ENCODE assay signal across 8 mouse cellular contexts in genomic region chr2:152081641-152082448, GRCm38 (mm10). TPM values are rescaled to one million over a fixed set of nuclear protein-coding genes. Genes with fewer than 3 reads are reported as not detected.
DNase-seq lines count a peak whose midpoint lies in the region; ATAC-seq and TF ChIP-seq lines count a peak whose summit lies in the region.

No protein-coding gene starts in this region.

- in situ Hi-C loops in CH12.LX (cut with MboI; ENCODE audit: low pct_ligation_motif_present, low pct_unique_long_range_greater_than_20kb, low sequenced_read_pairs) = no loop called here

- TF ChIP-seq EP300 in CH12.LX (IDR thresholded peaks at IDR 0.05; ENCODE audit: low read length) = no peak

- H3K27ac ChIP-seq in CH12.LX (ENCODE audit: insufficient read depth, low read depth) = no peak overlapping the region
- no peak overlapping the region for H3K27ac ChIP-seq in heart, embryonic 15.5 days
- H3K27ac ChIP-seq in kidney, postnatal 0 days = no peak overlapping the region
- H3K27ac ChIP-seq in lung, embryonic 14.5 days (ENCODE audit: low read depth) = no peak overlapping the region
- peak overlapping the region; percentile 76 for H3K27ac ChIP-seq in olfactory bulb, adult 2 months (ENCODE audit: insufficient read depth, low read depth, low read length)

- dilution Hi-C loops in CH12.LX (cut with MboI; ENCODE audit: extremely low pct_ligation_motif_present, extremely low pct_unique_long_range_greater_than_20kb, low sequenced_read_pairs) = no loop called here

- peaks cover 94% of the 10 kb centered on the region for H3K27me3 ChIP-seq in CH12.LX (replicated peaks)
- peaks cover 86% of the 10 kb centered on the region for H3K27me3 ChIP-seq in heart, embryonic 15.5 days
- H3K27me3 ChIP-seq in kidney, postnatal 0 days (ENCODE audit: insufficient read depth, low read length) = peaks cover 47% of the 10 kb centered on the region
- peaks cover 55% of the 10 kb centered on the region for H3K27me3 ChIP-seq in lung, embryonic 14.5 days (ENCODE audit: insufficient read depth, low read length)

- TF ChIP-seq RAD21 in CH12.LX (IDR thresholded peaks at IDR 0.05; ENCODE audit: low read depth, low read length) = no peak

- TF ChIP-seq CTCF in CH12.LX (conservative IDR thresholded peaks at IDR 0.05 in 1 of 2, IDR thresholded peaks at IDR 0.05 in 1 of 2; ENCODE audit: low read depth in 2 of 2, low read length in 2 of 2) = no peak
- TF ChIP-seq CTCF in kidney, postnatal 0 days (IDR thresholded peaks at IDR 0.05; ENCODE audit: low read depth) = no peak
- no peak for TF ChIP-seq CTCF in lung, embryonic 14.5 days (IDR thresholded peaks at IDR 0.05; ENCODE audit: low read depth)
- no peak; the same call in 1 of the 2 replicates for TF ChIP-seq CTCF in olfactory bulb, adult 2 months (IDR thresholded peaks at IDR 0.05; ENCODE audit: insufficient read depth, low read depth, low read length)

- ATAC-seq in erythroid progenitor cell, adult 5-6 weeks (replicated peaks; ENCODE audit: low FRiP score, poor library complexity, severe bottlenecking) = 0 out of 2 replicates have a peak, but pooled peaks have one; percentile 9
- ATAC-seq in heart, embryonic 15.5 days (replicated peaks; ENCODE audit: insufficient number of reproducible peaks, insufficient read depth, low FRiP score, low read depth) = peak; percentile 75
- peak; percentile 90 for ATAC-seq in kidney, postnatal 0 days (replicated peaks; ENCODE audit: low FRiP score, low read depth)
- ATAC-seq in lung, embryonic 14.5 days (ENCODE audit: insufficient read depth) = peak; percentile 93

- H3K4me2 ChIP-seq in CH12.LX (ENCODE audit: insufficient read depth, low read depth, poor library complexity, severe bottlenecking) = peak overlapping the region; percentile 94
- peak overlapping the region; percentile 70 for H3K4me2 ChIP-seq in heart, embryonic 15.5 days
- peak overlapping the region; percentile 56 for H3K4me2 ChIP-seq in kidney, postnatal 0 days (ENCODE audit: low read length)
- peak overlapping the region; percentile 59 for H3K4me2 ChIP-seq in lung, embryonic 14.5 days

- DNase-seq in CH12.LX (ENCODE audit: extremely low read depth) = peak; percentile 20
- peak; percentile 76 for DNase-seq in brain, adult 2 months (ENCODE audit: low read depth, low spot score)
- peak; percentile 88 for DNase-seq in kidney, postnatal 0 days (ENCODE audit: low spot score)
- DNase-seq in lung, embryonic 14.5 days = peak; percentile 91
- peak; percentile 75 for DNase-seq in thymus, postnatal 0 days (ENCODE audit: low spot score)

- H3K36me3 ChIP-seq in CH12.LX (replicated peaks in 1 of 2; ENCODE audit: control insufficient read depth in 1 of 2, insufficient read depth in 1 of 2, low read length in 1 of 2) = no peaks in the 10 kb centered on the region
- no peaks in the 10 kb centered on the region for H3K36me3 ChIP-seq in heart, embryonic 15.5 days
- H3K36me3 ChIP-seq in kidney, postnatal 0 days (ENCODE audit: insufficient read depth, low read length) = no peaks in the 10 kb centered on the region
- no peaks in the 10 kb centered on the region for H3K36me3 ChIP-seq in lung, embryonic 14.5 days (ENCODE audit: insufficient read depth)

- H3K9ac ChIP-seq in CH12.LX (ENCODE audit: insufficient read depth, low read depth) = no peak overlapping the region
- H3K9ac ChIP-seq in heart, embryonic 15.5 days = no peak overlapping the region
- no peak overlapping the region for H3K9ac ChIP-seq in kidney, postnatal 0 days (ENCODE audit: low read depth, low read length)
- H3K9ac ChIP-seq in lung, embryonic 14.5 days = no peak overlapping the region

- TF ChIP-seq POLR2A in CH12.LX (IDR thresholded peaks at IDR 0.05; ENCODE audit: low read depth, low read length) = no peak
- peak; percentile 39; the same call in 1 of the 2 replicates for TF ChIP-seq POLR2A in olfactory bulb, adult 2 months (IDR thresholded peaks at IDR 0.05; ENCODE audit: insufficient read depth, low read depth, low read length)

- H3K9me3 ChIP-seq in CH12.LX (replicated peaks; ENCODE audit: low read length) = no peaks in the 10 kb centered on the region
- H3K9me3 ChIP-seq in heart, embryonic 15.5 days (replicated peaks) = no peaks in the 10 kb centered on the region
- no peaks in the 10 kb centered on the region for H3K9me3 ChIP-seq in kidney, postnatal 0 days (replicated peaks; ENCODE audit: low read length)
- H3K9me3 ChIP-seq in lung, embryonic 14.5 days (ENCODE audit: low read depth, low read length) = no peaks in the 10 kb centered on the region

- peaks cover 5 to 13% of the 10 kb centered on the region in 2 experiments; a peak in 3 of 4 replicates for H3K4me1 ChIP-seq in CH12.LX (ENCODE audit: control insufficient read depth in 1 of 2, insufficient read depth in 2 of 2)
- peaks cover 20% of the 10 kb centered on the region for H3K4me1 ChIP-seq in heart, embryonic 15.5 days (replicated peaks)
- H3K4me1 ChIP-seq in kidney, postnatal 0 days (replicated peaks; ENCODE audit: insufficient read depth, low read length) = peaks cover 3% of the 10 kb centered on the region; the same call in 1 of the 2 replicates
- H3K4me1 ChIP-seq in lung, embryonic 14.5 days (ENCODE audit: insufficient read depth) = no peaks in the 10 kb centered on the region
- peaks cover 41% of the 10 kb centered on the region for H3K4me1 ChIP-seq in olfactory bulb, adult 2 months (ENCODE audit: control insufficient read depth, insufficient read depth, low read length)

- H3K4me3 ChIP-seq in CH12.LX (replicated peaks in 1 of 3; ENCODE audit: low read depth in 2 of 3, low read length in 2 of 3, poor library complexity in 1 of 3) = no peak overlapping the region
- peak overlapping the region; percentile 42 for H3K4me3 ChIP-seq in heart, embryonic 15.5 days
- H3K4me3 ChIP-seq in kidney, postnatal 0 days (replicated peaks; ENCODE audit: low read depth, low read length) = peak overlapping the region; percentile 21; the same call in 1 of the 2 replicates
- peak overlapping the region; percentile 16; the same call in 1 of the 2 replicates for H3K4me3 ChIP-seq in lung, embryonic 14.5 days (ENCODE audit: low read depth, low read length)
- peak overlapping the region; percentile 77 for H3K4me3 ChIP-seq in olfactory bulb, adult 2 months (ENCODE audit: insufficient read depth, low read depth, low read length)

- H3K79me2 ChIP-seq in CH12.LX (replicated peaks; ENCODE audit: control insufficient read depth, extremely low read depth, insufficient read depth, poor library complexity, severe bottlenecking) = no peaks in the 10 kb centered on the region

- WGBS in heart, embryonic 15.5 days = under 1% methylated on average over 81 of the region's 81 CpGs
- WGBS in kidney, postnatal 0 days = 1% methylated on average over 64 of the region's 81 CpGs
- under 1% methylated on average over 81 of the region's 81 CpGs for WGBS in lung, embryonic 14.5 days
- 4% methylated on average over 81 of the region's 81 CpGs for WGBS in olfactory bulb, adult 2 months

TF ChIP-seq in CH12.LX, 34 proteins besides CTCF, POLR2A, EP300 and RAD21:
- TF ChIP-seq ZMIZ1 (IDR thresholded peaks at IDR 0.05; ENCODE audit: low read depth, low read length) (no peak), UBTF (IDR thresholded peaks at IDR 0.05; ENCODE audit: low read depth, low read length) (peak; percentile 93), MXI1 (IDR thresholded peaks at IDR 0.05; ENCODE audit: low read depth, low read length) (peak; percentile 58; the same call in 1 of the 2 replicates)

RNA-seq across cellular contexts. Expression of gene Scrt2, which starts 0.5 kb away (rescaled TPM):
- total RNA-seq in CH12.LX (2012; rRNA removed) (not detected in 2 replicates), CH12.LX (2014; rRNA removed) (not detected in 2 replicates)
- not detected in 2 replicates for polyA plus RNA-seq in CH12.LX (2012; ENCODE audit: insufficient read length, low read depth)
- not detected in 2 replicates for total RNA-seq in erythroid progenitor cell, adult 5-6 weeks (2015; ENCODE audit: low replicate concordance)
- not detected in 2 replicates for total RNA-seq in erythroid progenitor cell, adult 5-6 weeks (2017; ENCODE audit: low replicate concordance)
- 0.04 TPM in 1 of 2 replicates, not detected in the other for polyA plus RNA-seq in heart, embryonic 15.5 days (2015; fragmentation: Nextera tagmentation; extraction: Ambion mirVana)
- not detected in 2 replicates for polyA plus RNA-seq in kidney, postnatal 0 days (2015; fragmentation: Nextera tagmentation; extraction: Ambion mirVana)
- not detected in 2 replicates for polyA plus RNA-seq in lung, embryonic 14.5 days (2014; fragmentation: Nextera tagmentation; extraction: Ambion mirVana)
- polyA plus RNA-seq in olfactory bulb, adult 2 months (2012; ENCODE audit: insufficient read depth, insufficient read length, low replicate concordance, missing spikeins) = not detected in 2 replicates
- 0.08 TPM in 1 of 2 replicates, not detected in the other for polyA plus RNA-seq in thymus, postnatal 0 days (2015; fragmentation: Nextera tagmentation; extraction: Ambion mirVana)

RNA-seq across cellular contexts. Expression of gene Srxn1, which starts 23.5 kb away (rescaled TPM):
- total RNA-seq in CH12.LX (2012; rRNA removed) (not detected in 2 replicates), CH12.LX (2014; rRNA removed) (not detected in 2 replicates)
- not detected in 2 replicates for polyA plus RNA-seq in CH12.LX (2012; ENCODE audit: insufficient read length, low read depth)
- total RNA-seq in erythroid progenitor cell, adult 5-6 weeks (2015; ENCODE audit: low replicate concordance) = 10.1 and 16.3 TPM in 2 replicates
- 11.5 and 35.3 TPM in 2 replicates for total RNA-seq in erythroid progenitor cell, adult 5-6 weeks (2017; ENCODE audit: low replicate concordance)
- 5.3 and 10.3 TPM in 2 replicates for polyA plus RNA-seq in heart, embryonic 15.5 days (2015; fragmentation: Nextera tagmentation; extraction: Ambion mirVana)
- 19.7 and 20.3 TPM in 2 replicates for polyA plus RNA-seq in kidney, postnatal 0 days (2015; fragmentation: Nextera tagmentation; extraction: Ambion mirVana)
- polyA plus RNA-seq in lung, embryonic 14.5 days (2014; fragmentation: Nextera tagmentation; extraction: Ambion mirVana) = 5.6 and 6.6 TPM in 2 replicates
- polyA plus RNA-seq in olfactory bulb, adult 2 months (2012; ENCODE audit: insufficient read depth, insufficient read length, low replicate concordance, missing spikeins) = not detected in 2 replicates
- 23.2 and 23.6 TPM in 2 replicates for polyA plus RNA-seq in thymus, postnatal 0 days (2015; fragmentation: Nextera tagmentation; extraction: Ambion mirVana)

Comparison
In these comparisons a context has a peak if more than half of its experiments do, and no peak if none do; other contexts are left out.
1. DNase-seq: peak in every context shown above with its lines; median percentile 91 in lung, embryonic 14.5 days; 88 in kidney, postnatal 0 days; 76 in brain, adult 2 months; 75 in thymus, postnatal 0 days; 20 in CH12.LX.
2. H3K4me3 ChIP-seq: peak in heart, embryonic 15.5 days (single experiment), kidney, postnatal 0 days (single experiment), lung, embryonic 14.5 days (single experiment) and olfactory bulb, adult 2 months (single experiment); none in CH12.LX (0 of 3).
3. ATAC-seq: peak in every context shown above with its lines; median percentile 93 in lung, embryonic 14.5 days; 90 in kidney, postnatal 0 days; 75 in heart, embryonic 15.5 days; 9 in erythroid progenitor cell, adult 5-6 weeks.
4. Peak in every context shown above with its lines, with median percentiles within 50 percentile points of each other: H3K4me2 ChIP-seq.